Mouse (Mus musculus): ENCODE results near the gene Rap2a. TPM values are rescaled to one million over a fixed set of nuclear protein-coding genes. Genes with fewer than 3 reads are reported as not detected.

Rap2a gene
- polyA plus RNA-seq, 1 experiment from 2014 or later = 18.0 TPM

- no peak for ATAC-seq (ENCODE audit: insufficient number of reproducible peaks, low FRiP score, low TSS enrichment, low read depth)
- whole genome bisulfite sequencing = 60% methylated on average over 1 of the region's 1 CpGs
Observed at GRCm38 (mm10) chr14:120515376-120515775, 37.1 kb downstream of the Rap2a start.

GRCm38 (mm10) chr14:120518706-120519105 is 40.5 kb downstream of the Rap2a start:
- no peaks in the 10 kb centered on the region for H3K36me3 ChIP-seq
- no peak overlapping the region for H3K27ac ChIP-seq (replicated peaks)
- no peak overlapping the region for H3K4me3 ChIP-seq (replicated peaks)
- 69% methylated on average over 5 of the region's 5 CpGs for WGBS
- H3K4me1 ChIP-seq = no peaks in the 10 kb centered on the region
- no peaks in the 10 kb centered on the region for H3K27me3 ChIP-seq
- H3K4me2 ChIP-seq (replicated peaks) = no peak overlapping the region
- no peak for ATAC-seq (ENCODE audit: insufficient number of reproducible peaks, low FRiP score, low TSS enrichment, low read depth)
- H3K9ac ChIP-seq = no peak overlapping the region
- H3K9me3 ChIP-seq (replicated peaks) = no peaks in the 10 kb centered on the region

More at GRCm38 (mm10) chr14:120515376-120515775, 37.1 kb downstream of the Rap2a start:
- H3K4me1 ChIP-seq = no peaks in the 10 kb centered on the region
- no peaks in the 10 kb centered on the region for H3K9me3 ChIP-seq (replicated peaks)
- H3K4me2 ChIP-seq (replicated peaks) = no peak overlapping the region
- no peak overlapping the region for H3K27ac ChIP-seq (replicated peaks)
- no peaks in the 10 kb centered on the region for H3K36me3 ChIP-seq
- no peak overlapping the region for H3K9ac ChIP-seq
- no peaks in the 10 kb centered on the region for H3K27me3 ChIP-seq
- H3K4me3 ChIP-seq (replicated peaks) = no peak overlapping the region

- H3K27me3 ChIP-seq = no peaks in the 10 kb centered on the region
- no peak overlapping the region for H3K9ac ChIP-seq
- H3K9me3 ChIP-seq (replicated peaks) = no peaks in the 10 kb centered on the region
- 80% methylated on average over 1 of the region's 1 CpGs for WGBS
- no peak overlapping the region for H3K4me3 ChIP-seq (replicated peaks)
- ATAC-seq (ENCODE audit: insufficient number of reproducible peaks, low FRiP score, low TSS enrichment, low read depth) = no peak
- no peak overlapping the region for H3K4me2 ChIP-seq (replicated peaks)
- no peak overlapping the region for H3K27ac ChIP-seq (replicated peaks)
- H3K4me1 ChIP-seq = no peaks in the 10 kb centered on the region
- H3K36me3 ChIP-seq = no peaks in the 10 kb centered on the region
Observed at GRCm38 (mm10) chr14:120519921-120520320, 41.7 kb downstream of the Rap2a start.

- Histone ChIP-seq H3K27me3 (no peaks in the 10 kb centered on the region), H3K36me3 (no peaks in the 10 kb centered on the region), H3K9ac (no peak overlapping the region), H3K27ac (replicated peaks) (no peak overlapping the region), H3K4me3 (replicated peaks) (no peak overlapping the region), H3K4me2 (replicated peaks) (no peak overlapping the region), H3K9me3 (replicated peaks) (no peaks in the 10 kb centered on the region), H3K4me1 (no peaks in the 10 kb centered on the region)
- ATAC-seq (ENCODE audit: insufficient number of reproducible peaks, low FRiP score, low TSS enrichment, low read depth) = no peak
- WGBS = 64% methylated on average over 3 of the region's 3 CpGs
Observed at GRCm38 (mm10) chr14:120520843-120521242, 42.6 kb downstream of the Rap2a start.

GRCm38 (mm10) chr14:120523296-120523695 is 45.1 kb downstream of the Rap2a start:
- H3K4me3 ChIP-seq (replicated peaks) = no peak overlapping the region
- no peaks in the 10 kb centered on the region for H3K4me1 ChIP-seq
- no peaks in the 10 kb centered on the region for H3K27me3 ChIP-seq
- H3K27ac ChIP-seq (replicated peaks) = no peak overlapping the region
- no peak for ATAC-seq (ENCODE audit: insufficient number of reproducible peaks, low FRiP score, low TSS enrichment, low read depth)
- no peak overlapping the region for H3K4me2 ChIP-seq (replicated peaks)
- WGBS = 78% methylated on average over 5 of the region's 5 CpGs
- no peaks in the 10 kb centered on the region for H3K36me3 ChIP-seq
- H3K9ac ChIP-seq = no peak overlapping the region
- H3K9me3 ChIP-seq (replicated peaks) = no peaks in the 10 kb centered on the region

- Histone ChIP-seq H3K4me3 (replicated peaks) (no peak overlapping the region), H3K27me3 (no peaks in the 10 kb centered on the region), H3K9me3 (replicated peaks) (no peaks in the 10 kb centered on the region), H3K9ac (no peak overlapping the region), H3K4me2 (replicated peaks) (no peak overlapping the region), H3K4me1 (no peaks in the 10 kb centered on the region), H3K27ac (replicated peaks) (no peak overlapping the region), H3K36me3 (no peaks in the 10 kb centered on the region)
- WGBS = 82% methylated on average over 2 of the region's 2 CpGs
- no peak for ATAC-seq (ENCODE audit: insufficient number of reproducible peaks, low FRiP score, low TSS enrichment, low read depth)
Observed at GRCm38 (mm10) chr14:120525644-120526043, 47.4 kb downstream of the Rap2a start.

GRCm38 (mm10) chr14:120533301-120533700 is 55.1 kb downstream of the Rap2a start:
- 86% methylated on average over 3 of the region's 3 CpGs for WGBS
- no peak overlapping the region for H3K9ac ChIP-seq
- ATAC-seq (ENCODE audit: insufficient number of reproducible peaks, low FRiP score, low TSS enrichment, low read depth) = no peak

GRCm38 (mm10) chr14:120534841-120535271 is 56.6 kb downstream of the Rap2a start:
- Histone ChIP-seq H3K27me3 (no peaks in the 10 kb centered on the region), H3K4me2 (replicated peaks) (no peak overlapping the region), H3K36me3 (no peaks in the 10 kb centered on the region), H3K9ac (no peak overlapping the region), H3K4me1 (no peaks in the 10 kb centered on the region), H3K4me3 (replicated peaks) (no peak overlapping the region), H3K9me3 (replicated peaks) (no peaks in the 10 kb centered on the region), H3K27ac (replicated peaks) (no peak overlapping the region)
- ATAC-seq (ENCODE audit: insufficient number of reproducible peaks, low FRiP score, low TSS enrichment, low read depth) = no peak
- WGBS = 31% methylated on average over 3 of the region's 3 CpGs

More at GRCm38 (mm10) chr14:120533301-120533700, 55.1 kb downstream of the Rap2a start:
- Histone ChIP-seq H3K9me3 (replicated peaks) (no peaks in the 10 kb centered on the region), H3K27me3 (no peaks in the 10 kb centered on the region), H3K4me2 (replicated peaks) (no peak overlapping the region), H3K27ac (replicated peaks) (no peak overlapping the region), H3K4me3 (replicated peaks) (no peak overlapping the region), H3K36me3 (no peaks in the 10 kb centered on the region), H3K4me1 (no peaks in the 10 kb centered on the region)

GRCm38 (mm10) chr14:120535446-120535845 is 57.2 kb downstream of the Rap2a start:
- Histone ChIP-seq H3K27me3 (no peaks in the 10 kb centered on the region), H3K4me3 (replicated peaks) (no peak overlapping the region), H3K9me3 (replicated peaks) (no peaks in the 10 kb centered on the region), H3K4me1 (no peaks in the 10 kb centered on the region), H3K36me3 (no peaks in the 10 kb centered on the region), H3K27ac (replicated peaks) (no peak overlapping the region), H3K9ac (no peak overlapping the region), H3K4me2 (replicated peaks) (no peak overlapping the region)
- ATAC-seq (ENCODE audit: insufficient number of reproducible peaks, low FRiP score, low TSS enrichment, low read depth) = no peak
- WGBS = 52% methylated on average over 4 of the region's 4 CpGs

GRCm38 (mm10) chr14:120535924-120536323 is 57.7 kb downstream of the Rap2a start:
- no peak overlapping the region for H3K27ac ChIP-seq (replicated peaks)
- H3K9me3 ChIP-seq (replicated peaks) = no peaks in the 10 kb centered on the region
- H3K4me2 ChIP-seq (replicated peaks) = no peak overlapping the region
- WGBS = 88% methylated on average over 3 of the region's 3 CpGs
- H3K27me3 ChIP-seq = no peaks in the 10 kb centered on the region
- H3K9ac ChIP-seq = no peak overlapping the region
- H3K4me1 ChIP-seq = no peaks in the 10 kb centered on the region
- ATAC-seq (ENCODE audit: insufficient number of reproducible peaks, low FRiP score, low TSS enrichment, low read depth) = no peak
- no peaks in the 10 kb centered on the region for H3K36me3 ChIP-seq
- H3K4me3 ChIP-seq (replicated peaks) = no peak overlapping the region

- no peaks in the 10 kb centered on the region for H3K9me3 ChIP-seq (replicated peaks)
- no peak for ATAC-seq (ENCODE audit: insufficient number of reproducible peaks, low FRiP score, low TSS enrichment, low read depth)
- H3K27ac ChIP-seq (replicated peaks) = no peak overlapping the region
- H3K4me3 ChIP-seq (replicated peaks) = no peak overlapping the region
- H3K27me3 ChIP-seq = no peaks in the 10 kb centered on the region
- no peak overlapping the region for H3K4me2 ChIP-seq (replicated peaks)
- H3K9ac ChIP-seq = no peak overlapping the region
- H3K4me1 ChIP-seq = no peaks in the 10 kb centered on the region
- WGBS = 79% methylated on average over 2 of the region's 2 CpGs
- H3K36me3 ChIP-seq = no peaks in the 10 kb centered on the region
Observed at GRCm38 (mm10) chr14:120539128-120539527, 60.9 kb downstream of the Rap2a start.

- no peaks in the 10 kb centered on the region for H3K9me3 ChIP-seq (replicated peaks)
- no peak overlapping the region for H3K9ac ChIP-seq
- ATAC-seq (ENCODE audit: insufficient number of reproducible peaks, low FRiP score, low TSS enrichment, low read depth) = no peak
- no peaks in the 10 kb centered on the region for H3K27me3 ChIP-seq
- no peaks in the 10 kb centered on the region for H3K36me3 ChIP-seq
- WGBS = 67% methylated on average over 3 of the region's 3 CpGs
- H3K4me3 ChIP-seq (replicated peaks) = no peak overlapping the region
- H3K4me1 ChIP-seq = no peaks in the 10 kb centered on the region
- H3K27ac ChIP-seq (replicated peaks) = no peak overlapping the region
- H3K4me2 ChIP-seq (replicated peaks) = no peak overlapping the region
Observed at GRCm38 (mm10) chr14:120539626-120540025, 61.4 kb downstream of the Rap2a start.

All from embryonic facial prominence, embryonic 15.5 days (tissue).